Mouse (Mus musculus) heart, postnatal 0 days (tissue): ENCODE data around the gene Tnrc18.

Experiments used
- CTCF ChIP-seq: IDR thresholded peaks from 2 replicates; pipeline ENCODE4 v1.5.1; 2016; ENCODE audit warnings: antibody characterized with exemption, control low read depth, low read depth
- EP300 ChIP-seq: IDR thresholded peaks from 2 replicates; pipeline ENCODE4 v1.6.1; 2016; ENCODE audit warnings: antibody characterized with exemption, low read depth

GRCm38 (mm10) chr5:142833646-142834438 is 16.4 kb upstream of the Tnrc18 start:
- TF ChIP-seq CTCF (no peak), EP300 (no peak)
